Mouse (Mus musculus): Measurements from ENCODE around the gene Morf4l2. TPM values are rescaled to one million over a fixed set of nuclear protein-coding genes. Genes with fewer than 3 reads are reported as not detected.

The Morf4l2 gene
- polyA plus RNA-seq (2015; fragmentation: Illumina TruSeq; extraction: RNeasy Lipid Tissue Mini Kit (QIAGEN cat#74804); ENCODE audit: insufficient read depth, low read depth, low replicate concordance) = 81.2 TPM

GRCm38 (mm10) chrX:136743459-136743858 is at the start of gene Morf4l2:
Gene Morf4l2 (minus strand): TSS chrX:136743690.

GRCm38 (mm10) chrX:136780041-136780440 is 36.6 kb upstream of the Morf4l2 start, which contains the start of gene Glra4:
Gene Glra4 (minus strand): TSS chrX:136780141.

GRCm38 (mm10) chrX:136707446-136708167 is 35.9 kb downstream of the Morf4l2 start, which contains the start of gene Tceal1:
Gene Tceal1 (plus strand): TSS chrX:136707982.

Other genes starting within 250 kb of the Morf4l2 start
- gene Kir3dl1, start 225.7 kb downstream of the Morf4l2 start, polyA plus RNA-seq (2015; fragmentation: Illumina TruSeq; extraction: RNeasy Lipid Tissue Mini Kit (QIAGEN cat#74804); ENCODE audit: insufficient read depth, low read depth, low replicate concordance) = not detected
- not detected for gene Kir3dl2, start 199.6 kb downstream of the Morf4l2 start, polyA plus RNA-seq (2015; fragmentation: Illumina TruSeq; extraction: RNeasy Lipid Tissue Mini Kit (QIAGEN cat#74804); ENCODE audit: insufficient read depth, low read depth, low replicate concordance)
- gene Tceal3, start 152.8 kb downstream of the Morf4l2 start, polyA plus RNA-seq (2015; fragmentation: Illumina TruSeq; extraction: RNeasy Lipid Tissue Mini Kit (QIAGEN cat#74804); ENCODE audit: insufficient read depth, low read depth, low replicate concordance) = 4.4 TPM
- gene Tceal1, start 35.7 kb downstream of the Morf4l2 start, polyA plus RNA-seq (2015; fragmentation: Illumina TruSeq; extraction: RNeasy Lipid Tissue Mini Kit (QIAGEN cat#74804); ENCODE audit: insufficient read depth, low read depth, low replicate concordance) = 1.6 TPM
- gene Glra4, start 36.5 kb upstream of the Morf4l2 start, polyA plus RNA-seq (2015; fragmentation: Illumina TruSeq; extraction: RNeasy Lipid Tissue Mini Kit (QIAGEN cat#74804); ENCODE audit: insufficient read depth, low read depth, low replicate concordance) = not detected
- 3.3 TPM for gene Plp1, start 79.0 kb upstream of the Morf4l2 start, polyA plus RNA-seq (2015; fragmentation: Illumina TruSeq; extraction: RNeasy Lipid Tissue Mini Kit (QIAGEN cat#74804); ENCODE audit: insufficient read depth, low read depth, low replicate concordance)
- gene Rab9b, start 125.1 kb upstream of the Morf4l2 start, polyA plus RNA-seq (2015; fragmentation: Illumina TruSeq; extraction: RNeasy Lipid Tissue Mini Kit (QIAGEN cat#74804); ENCODE audit: insufficient read depth, low read depth, low replicate concordance) = not detected
- not detected for gene H2bfm, start 183.6 kb upstream of the Morf4l2 start, polyA plus RNA-seq (2015; fragmentation: Illumina TruSeq; extraction: RNeasy Lipid Tissue Mini Kit (QIAGEN cat#74804); ENCODE audit: insufficient read depth, low read depth, low replicate concordance)
- 31.8 TPM for gene Tmsb15b2, start 231.8 kb upstream of the Morf4l2 start, polyA plus RNA-seq (2015; fragmentation: Illumina TruSeq; extraction: RNeasy Lipid Tissue Mini Kit (QIAGEN cat#74804); ENCODE audit: insufficient read depth, low read depth, low replicate concordance)
- 2.5 TPM for gene Tmsb15l, start 233.2 kb upstream of the Morf4l2 start, polyA plus RNA-seq (2015; fragmentation: Illumina TruSeq; extraction: RNeasy Lipid Tissue Mini Kit (QIAGEN cat#74804); ENCODE audit: insufficient read depth, low read depth, low replicate concordance)
- 6.7 TPM for gene Tmsb15b1, start 233.2 kb upstream of the Morf4l2 start, polyA plus RNA-seq (2015; fragmentation: Illumina TruSeq; extraction: RNeasy Lipid Tissue Mini Kit (QIAGEN cat#74804); ENCODE audit: insufficient read depth, low read depth, low replicate concordance)
- gene Zcchc18, start 249.5 kb upstream of the Morf4l2 start, polyA plus RNA-seq (2015; fragmentation: Illumina TruSeq; extraction: RNeasy Lipid Tissue Mini Kit (QIAGEN cat#74804); ENCODE audit: insufficient read depth, low read depth, low replicate concordance) = 3.7 TPM

Measured in pancreas, adult 10 weeks (tissue).